Mouse (Mus musculus): Measurements from ENCODE around the gene Nup214.

- no peak for TF ChIP-seq CTCF (IDR thresholded peaks at IDR 0.05; ENCODE audit: low read depth, low read length)
- no peak for TF ChIP-seq POLR2A (IDR thresholded peaks at IDR 0.05; ENCODE audit: extremely low read depth, insufficient read depth, low read length)
These were observed 21.5 kb upstream of the Nup214 start for GRCm38 (mm10) chr2:31952725-31953124.
